Mouse (Mus musculus) E14TG2a.4 (cell line): ENCODE data around the gene Gja4.

Experiments
- CTCF ChIP-seq: conservative IDR thresholded peaks from 2 replicates; pipeline ENCODE4 v1.5.1; 2014; ENCODE audit warnings: low read length
- NANOG ChIP-seq: IDR thresholded peaks from 2 replicates; pipeline ENCODE4 v1.6.1; 2014; ENCODE audit warnings: borderline replicate concordance, low read length, mixed read lengths
- POU5F1 ChIP-seq: IDR thresholded peaks from 2 replicates; pipeline ENCODE4 v1.6.1; 2014; ENCODE audit warnings: low read length, borderline replicate concordance

DNA sequence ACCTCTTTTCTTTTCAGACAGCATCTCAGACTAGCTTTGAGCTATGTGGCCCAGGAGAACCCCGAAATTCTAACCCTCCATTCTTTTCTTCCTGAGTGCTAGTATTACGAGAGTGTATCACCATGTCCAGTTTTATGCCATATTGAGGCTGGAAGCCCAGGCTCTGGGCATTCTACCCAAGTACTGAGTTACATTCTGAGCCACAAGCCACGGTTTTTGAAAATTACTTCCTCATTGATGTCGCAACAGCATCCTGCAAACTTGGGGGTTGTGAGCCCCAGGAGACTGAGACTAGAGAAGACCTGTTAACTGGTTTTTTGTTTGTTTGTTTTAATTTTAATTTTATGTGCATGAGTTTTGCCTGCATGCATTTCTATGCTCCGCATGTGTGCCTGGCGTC, 13.9 kb upstream of the Gja4 start:
- TF ChIP-seq CTCF: no peak
- no peak for TF ChIP-seq NANOG
- no peak for TF ChIP-seq POU5F1
